Mouse (Mus musculus) testis, adult 2 months (tissue): Measurements from ENCODE around the gene B4galnt4. TPM values are rescaled to one million over a fixed set of nuclear protein-coding genes. Genes with fewer than 3 reads are reported as not detected.

Source experiments
- H3K27ac ChIP-seq: fragments of 200-500 bp; 2 replicates; pipeline ENCODE4 v1.5.1; 2012; ENCODE audit warnings: low read depth, low read length; ENCODE audit not compliant: control insufficient read depth, insufficient read depth
- H3K27me3 ChIP-seq: fragments of 200-500 bp; 2 replicates; pipeline ENCODE4 v1.6.1; 2012; ENCODE audit warnings: mild to moderate bottlenecking, low read length, moderate library complexity; ENCODE audit not compliant: control insufficient read depth, insufficient read depth
- H3K36me3 ChIP-seq: fragments of 200-500 bp; 2 replicates; pipeline ENCODE4 v1.6.1; 2012; ENCODE audit warnings: mild to moderate bottlenecking, low read length; ENCODE audit not compliant: control insufficient read depth, insufficient read depth
- H3K4me1 ChIP-seq: fragments of 200-500 bp; 2 replicates; pipeline ENCODE4 v1.6.1; 2012; ENCODE audit warnings: low read length; ENCODE audit not compliant: control insufficient read depth, insufficient read depth
- H3K4me3 ChIP-seq: fragments of 200-500 bp; 2 replicates; pipeline ENCODE4 v1.5.1; 2012; ENCODE audit warnings: low read depth, mild to moderate bottlenecking, low read length, moderate library complexity, mixed read lengths; ENCODE audit not compliant: control insufficient read depth
- CTCF ChIP-seq: fragments of 200-500 bp; IDR thresholded peaks from 2 replicates; pipeline ENCODE4 v1.5.1; 2012; ENCODE audit warnings: low read depth, mild to moderate bottlenecking, inconsistent platforms, low read length, moderate library complexity; ENCODE audit not compliant: control insufficient read depth, insufficient read depth, insufficient replicate concordance
- POLR2A ChIP-seq: fragments of 200-500 bp; IDR thresholded peaks from 2 replicates; pipeline ENCODE4 v1.6.1; 2012; ENCODE audit warnings: low read depth, mild to moderate bottlenecking, inconsistent platforms, low read length, moderate library complexity; ENCODE audit not compliant: control insufficient read depth
- polyA plus RNA-seq: library from polyadenylated mRNA; depleted of rRNA; stranded (reverse); fragments of >200 nt; gene quantifications from 2 replicates; pipeline ENCODE4 v1.2.3, GENCODE M21; 2012

Gene B4galnt4
- polyA plus RNA-seq, 1 experiment, result 18.0 TPM

GRCm38 (mm10) chr7:141064175-141064574 lies 3.3 kb downstream of the B4galnt4 start:
- Histone ChIP-seq H3K4me1 (peaks cover 8% of the 10 kb centered on the region), H3K27ac (no peak overlapping the region), H3K4me3 (no peak overlapping the region), H3K27me3 (no peaks in the 10 kb centered on the region; the same call in 1 of the 2 replicates), H3K36me3 (no peaks in the 10 kb centered on the region)
- no peak for TF ChIP-seq POLR2A
- TF ChIP-seq CTCF, result no peak

GRCm38 (mm10) chr7:141064576-141064975 lies 3.7 kb downstream of the B4galnt4 start:
- Histone ChIP-seq H3K4me3 (no peak overlapping the region), H3K27ac (no peak overlapping the region), H3K36me3 (no peaks in the 10 kb centered on the region), H3K27me3 (no peaks in the 10 kb centered on the region; the same call in 1 of the 2 replicates), H3K4me1 (peaks cover 8% of the 10 kb centered on the region)
- TF ChIP-seq CTCF (no peak), POLR2A (no peak)

GRCm38 (mm10) chr7:141068351-141068750 lies 7.4 kb downstream of the B4galnt4 start:
- no peak overlapping the region for H3K4me3 ChIP-seq
- no peaks in the 10 kb centered on the region for H3K36me3 ChIP-seq
- TF ChIP-seq CTCF, result no peak
- no peak for TF ChIP-seq POLR2A
- no peak overlapping the region for H3K27ac ChIP-seq
- H3K4me1 ChIP-seq, result peaks cover 12% of the 10 kb centered on the region
- H3K27me3 ChIP-seq, result no peaks in the 10 kb centered on the region

- TF ChIP-seq POLR2A (0 out of 2 replicates have a peak, but pooled peaks have one; percentile 21), CTCF (peak; percentile 50; the same call in 1 of the 2 replicates)
- no peak overlapping the region for H3K27ac ChIP-seq
- no peaks in the 10 kb centered on the region for H3K36me3 ChIP-seq
- peak overlapping the region; percentile 46 for H3K4me3 ChIP-seq
- peaks cover 12% of the 10 kb centered on the region for H3K4me1 ChIP-seq
- no peaks in the 10 kb centered on the region for H3K27me3 ChIP-seq
These were observed 9.4 kb downstream of the B4galnt4 start for GRCm38 (mm10) chr7:141070058-141070862.

GRCm38 (mm10) chr7:141072017-141072745 lies 11.3 kb downstream of the B4galnt4 start:
- Histone ChIP-seq H3K36me3 (no peaks in the 10 kb centered on the region), H3K4me3 (no peak overlapping the region), H3K27ac (no peak overlapping the region), H3K4me1 (peaks cover 16% of the 10 kb centered on the region), H3K27me3 (no peaks in the 10 kb centered on the region)
- TF ChIP-seq CTCF (peak; percentile 49; the same call in 1 of the 2 replicates), POLR2A (no peak)

GRCm38 (mm10) chr7:141073782-141074181 lies 12.9 kb downstream of the B4galnt4 start:
- H3K4me3 ChIP-seq, result no peak overlapping the region
- no peaks in the 10 kb centered on the region for H3K36me3 ChIP-seq
- TF ChIP-seq CTCF, result no peak
- no peak for TF ChIP-seq POLR2A
- H3K27ac ChIP-seq, result no peak overlapping the region
- H3K4me1 ChIP-seq, result peaks cover 16% of the 10 kb centered on the region
- H3K27me3 ChIP-seq, result no peaks in the 10 kb centered on the region

- no peak within 1 kb of the TSS for H3K27ac ChIP-seq
These were observed 16.9 kb downstream of the B4galnt4 start, which contains the start of gene Pkp3 for GRCm38 (mm10) chr7:141077841-141078240. Gene Pkp3 (plus strand): TSS chr7:141078218.

More at GRCm38 (mm10) chr7:141077841-141078240, 16.9 kb downstream of the B4galnt4 start, which contains the start of gene Pkp3:
- H3K27me3 ChIP-seq, result no peaks in the 10 kb centered on the region
- no peak within 1 kb of the TSS for H3K4me3 ChIP-seq
- TF ChIP-seq CTCF, result no peak
- TF ChIP-seq POLR2A, result no peak
- no peaks in the 10 kb centered on the region for H3K36me3 ChIP-seq
- H3K4me1 ChIP-seq, result peaks cover 6% of the 10 kb centered on the region
